Mouse (Mus musculus): Measurements from ENCODE around the gene Olfr933.

The Olfr933 gene

DNA sequence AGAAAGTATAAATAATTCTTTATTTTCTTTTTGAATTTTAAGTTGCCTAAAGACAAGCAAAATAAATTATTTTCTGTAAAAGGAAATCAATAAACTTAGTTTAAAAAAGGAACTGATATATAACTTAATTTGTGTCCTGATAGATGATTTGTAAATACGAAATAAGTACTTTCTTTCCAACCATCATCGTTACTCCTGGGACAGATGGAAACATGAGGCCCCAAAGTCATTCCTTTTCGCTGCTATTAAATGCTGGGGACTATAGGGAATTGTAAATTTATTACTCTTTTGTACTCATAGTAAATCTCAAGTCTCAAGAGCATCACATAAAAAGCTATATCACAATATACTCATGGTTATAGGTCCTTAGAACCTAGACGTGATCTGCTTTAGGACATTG, at the start of gene Olfr933:
Gene Olfr933, plus strand, starts transcription at position 301 of the 400 bp plus-strand sequence.
- WGBS, result 81% methylated on average over 4 of the region's 4 CpGs

GRCm38 (mm10) chr9:38929509-38929908, 42.6 kb upstream of the Olfr933 start, which contains the start of gene Olfr930:
TSS of gene Olfr930 (plus strand) at chr9:38929809.

GRCm38 (mm10) chr9:38953401-38954123, 18.6 kb upstream of the Olfr933 start:
- 53% methylated on average over 7 of the region's 7 CpGs for WGBS

GRCm38 (mm10) chr9:38954124-38954416, 18.0 kb upstream of the Olfr933 start:
- 82% methylated on average over 4 of the region's 4 CpGs for WGBS

DNA sequence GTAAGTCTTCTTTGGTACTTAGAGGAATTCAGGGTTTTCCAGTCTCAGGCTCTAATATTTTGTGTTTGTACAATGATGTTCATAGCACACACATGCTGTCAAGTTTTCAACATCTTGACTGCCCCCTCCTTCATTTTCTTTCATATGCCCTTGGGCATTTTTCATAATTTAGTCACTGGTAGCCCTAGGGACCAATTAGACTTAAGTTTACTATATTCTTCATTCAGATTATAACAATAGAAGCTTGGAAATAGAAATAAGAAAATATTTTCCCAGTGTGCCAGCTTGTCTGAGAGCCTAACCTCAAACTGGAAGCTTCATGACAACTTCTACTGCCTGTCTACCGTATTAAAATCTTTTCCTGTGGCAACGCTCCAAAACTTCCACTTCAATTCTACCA, 16.1 kb downstream of the Olfr933 start, which contains the start of gene Olfr934:
Gene Olfr934, minus strand, starts transcription at position 101 of the 400 bp plus-strand sequence.
- WGBS, result 85% methylated on average over 2 of the region's 2 CpGs

DNA sequence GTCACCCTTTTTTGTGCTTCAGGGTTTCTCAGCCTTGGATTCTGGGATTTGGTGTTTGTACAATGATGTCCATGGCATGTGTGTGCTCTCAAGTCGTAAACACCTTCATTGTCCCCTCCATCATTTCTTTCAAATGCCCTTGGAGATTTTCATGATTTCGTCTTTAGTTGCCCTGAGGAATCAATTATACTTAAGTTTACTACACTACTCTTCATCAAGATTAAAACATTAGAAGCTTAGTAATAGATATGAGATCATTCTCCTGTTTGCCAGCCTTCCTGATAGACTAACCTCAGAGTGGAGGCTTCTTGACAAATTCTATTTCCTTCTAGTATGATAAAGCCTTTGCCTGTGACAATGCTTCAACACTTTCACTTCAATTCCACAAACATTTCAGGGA, 27.5 kb downstream of the Olfr933 start, which contains the start of gene Olfr935:
Gene Olfr935, minus strand, starts transcription at position 101 of the 400 bp plus-strand sequence.
- 71% methylated on average over 2 of the region's 2 CpGs for WGBS

GRCm38 (mm10) chr9:39023277-39023676, 51.2 kb downstream of the Olfr933 start, which contains the start of gene Olfr146:
TSS of gene Olfr146 (minus strand) at chr9:39023377.
- 83% methylated on average over 1 of the region's 1 CpGs for WGBS
